Mouse (Mus musculus) telencephalon, adult 2 months (tissue): ENCODE data around the gene Rnf225.

Experiments
- DNase-seq: peaks from one replicate; pipeline ENCODE4 v3.0.0-alpha.2; 2011; ENCODE audit warnings: low read depth, low spot score

Gene Rnf225

GRCm38 (mm10) chr7:12980291-12980690, 53.1 kb downstream of the Rnf225 start:
- DNase-seq: no peak
